Mouse (Mus musculus) adrenal gland, adult 2 months (tissue): Measurements from ENCODE around the gene Ren1. TPM values are rescaled to one million over a fixed set of nuclear protein-coding genes. Genes with fewer than 3 reads are reported as not detected.
"Not testable (repeated sequence)": the region's sequence is repeated elsewhere in the genome, so short reads cannot be mapped to it uniquely, and the experiment has no call there.

ENCODE experiments used
- DNase-seq: peaks from one replicate; pipeline ENCODE4 v3.0.0; 2021
- long read RNA-seq: library from polyadenylated mRNA; stranded (forward); transcript quantifications from one replicate; pipeline ENCODE4 v2.0.0, GENCODE M21; 2021
- polyA plus RNA-seq: library from polyadenylated mRNA; depleted of rRNA; stranded (reverse); fragments of >200 nt; gene quantifications from 2 replicates; pipeline ENCODE4 v1.2.3, GENCODE M21; 2012; rRNA removed
- total RNA-seq, 2 experiments: library from RNA; stranded (reverse); gene quantifications; 2 replicates each; pipeline ENCODE4 v1.2.3; 2021

Ren1 gene
- total RNA-seq = 1 to 10 TPM; 5.5 to 9.2 TPM
- 4.4 and 6.0 TPM in 2 replicates for polyA plus RNA-seq
- long read RNA-seq, partial matches to known transcripts = 0 of 3 reads
- long read RNA-seq, other reads (novel, unspliced or antisense) = 1 of 3 reads

GRCm38 (mm10) chr1:133350210-133350609 lies at the start of gene Ren1:
TSS of gene Ren1 (plus strand) at chr1:133350510.
- DNase-seq = no peak

DNA sequence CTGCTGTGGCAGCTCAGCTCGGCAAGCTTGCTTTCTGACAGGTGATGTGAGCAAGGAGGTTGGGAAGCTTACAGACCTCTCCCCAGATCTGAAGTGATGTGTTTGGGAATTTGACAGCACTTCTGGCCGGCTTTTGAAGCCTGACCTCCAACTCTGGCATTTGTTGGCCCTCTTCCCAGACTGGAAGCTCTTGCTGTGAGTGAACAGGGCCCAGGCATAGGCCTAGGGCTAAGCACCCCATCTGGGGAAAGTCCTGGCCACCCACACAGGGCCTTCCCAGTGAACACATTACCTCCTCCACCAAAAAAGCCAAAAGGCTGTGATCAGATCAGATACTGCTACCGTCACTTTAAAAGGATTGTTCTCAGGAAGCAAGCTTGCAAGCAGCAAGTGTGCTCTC lies 47.8 kb upstream of the Ren1 start:
- peak; percentile 87 for DNase-seq

DNA sequence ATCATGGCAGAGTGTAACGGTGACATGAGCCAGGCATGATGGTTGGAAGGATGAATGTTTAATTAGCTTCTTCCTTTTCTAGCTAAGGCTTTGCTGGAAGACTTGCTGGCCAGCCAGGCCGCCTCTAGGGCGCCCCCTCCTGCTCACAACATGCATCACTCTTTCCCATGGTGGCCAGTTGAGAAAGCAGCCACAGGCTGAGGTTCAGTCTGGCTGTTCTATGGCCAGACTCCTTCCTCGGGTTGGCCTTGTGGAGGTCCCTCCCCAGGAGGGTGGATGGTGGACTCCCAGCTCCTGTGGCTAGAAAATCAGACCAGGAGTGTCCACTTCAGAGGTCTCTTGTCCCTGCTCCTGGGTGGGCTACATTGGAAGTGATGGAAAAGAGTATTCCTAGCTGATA lies 43.5 kb upstream of the Ren1 start:
- DNase-seq = peak; percentile 86

DNA sequence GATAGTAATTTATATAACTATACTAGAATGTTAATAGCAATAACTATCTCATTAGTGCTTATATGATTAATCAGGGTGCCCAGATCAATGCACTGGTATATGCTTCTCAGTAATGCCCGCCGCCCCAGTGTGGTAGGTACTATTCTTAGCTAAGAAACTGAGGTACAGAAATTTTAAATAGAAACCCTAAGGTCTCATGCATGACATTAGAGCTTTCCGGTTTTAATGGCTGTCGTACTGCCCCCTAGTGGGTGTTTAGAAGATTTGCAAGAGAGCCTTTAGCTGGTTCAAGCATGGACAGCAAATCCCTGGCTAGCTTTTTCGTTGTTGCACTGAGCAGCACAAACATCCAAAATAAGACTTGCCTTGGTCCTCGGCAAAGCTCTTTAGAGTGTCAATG lies 43.0 kb upstream of the Ren1 start:
- peak; percentile 38 for DNase-seq

DNA sequence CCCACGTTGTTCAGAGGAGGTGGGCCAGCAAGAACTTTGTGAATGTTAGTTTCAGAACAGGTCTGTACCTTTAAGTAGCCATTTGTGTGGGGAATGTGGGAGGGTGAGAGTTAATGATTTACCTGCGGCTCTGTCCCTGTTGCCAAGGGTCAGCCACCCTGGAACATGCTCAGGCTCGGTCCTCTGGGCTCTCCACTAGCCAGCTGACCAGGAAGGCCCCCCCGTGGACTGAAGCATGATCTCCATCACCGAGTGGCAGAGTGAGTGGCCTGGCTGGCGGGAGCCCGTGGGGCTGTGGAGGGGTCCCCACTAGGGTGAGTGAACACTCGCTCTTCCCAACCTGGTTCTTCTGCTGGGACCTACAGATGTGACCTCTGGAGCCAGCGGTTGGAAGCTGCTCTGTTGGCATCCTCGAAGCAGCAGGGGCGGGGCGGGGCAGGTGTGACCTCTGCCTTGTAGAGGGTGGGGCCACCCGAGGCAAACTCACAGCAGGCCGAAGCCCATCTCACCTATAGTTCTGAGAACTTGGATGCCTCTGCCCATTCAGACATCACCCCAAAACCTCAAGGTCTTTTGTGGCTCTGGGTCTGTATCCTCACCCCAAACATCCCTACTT lies 40.5 kb upstream of the Ren1 start, which contains the start of gene Golt1a:
TSS of gene Golt1a (plus strand) at position 149 of the 616 bp plus-strand sequence.
- no peak for DNase-seq

- no peak for DNase-seq
Observed at GRCm38 (mm10) chr1:133311240-133311639, 39.1 kb upstream of the Ren1 start.

DNA sequence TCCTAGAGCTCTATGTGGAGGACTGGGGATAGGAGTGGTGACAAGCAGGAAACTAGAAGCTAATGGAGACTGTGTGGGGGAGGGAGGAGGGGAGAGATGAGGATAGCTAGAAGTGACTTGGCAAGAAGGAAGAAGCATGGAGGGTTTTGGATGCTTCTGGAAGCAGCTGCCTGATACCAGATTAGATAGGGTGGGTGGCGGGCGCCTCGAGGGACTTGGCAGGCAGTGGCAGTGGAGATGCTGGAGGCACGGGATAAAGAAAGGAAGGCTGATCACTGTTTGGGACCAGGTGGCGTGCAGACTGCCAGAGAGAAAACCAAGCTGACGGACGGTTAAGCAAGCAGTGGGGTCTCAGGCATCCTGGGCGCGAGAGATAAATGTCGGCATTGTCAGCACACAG lies 38.4 kb upstream of the Ren1 start:
- no peak for DNase-seq

DNA sequence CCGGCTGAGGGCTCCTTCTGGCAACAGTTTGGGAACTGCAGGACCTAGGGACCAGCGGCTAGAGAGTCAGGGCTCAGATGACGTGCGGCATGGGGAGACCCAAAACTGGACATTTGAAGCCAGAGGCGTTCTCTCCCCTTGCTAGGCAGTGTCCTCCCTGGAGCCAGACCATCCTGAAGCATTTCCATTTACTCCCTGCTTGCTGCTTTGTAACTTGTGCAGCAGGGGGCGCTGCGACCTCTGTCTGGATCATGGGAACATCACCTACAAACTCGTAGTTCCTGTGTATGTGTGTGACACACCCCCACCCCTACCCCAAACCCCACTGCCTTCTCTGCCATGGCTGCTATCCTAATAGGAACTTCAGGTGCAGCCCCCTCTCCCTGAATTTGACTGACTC lies 35.9 kb upstream of the Ren1 start:
- DNase-seq = peak; percentile 62

GRCm38 (mm10) chr1:133315775-133316174 lies 34.5 kb upstream of the Ren1 start:
- peak; percentile 60 for DNase-seq

- DNase-seq = no peak
Observed at GRCm38 (mm10) chr1:133316577-133316976, 33.7 kb upstream of the Ren1 start.

DNA sequence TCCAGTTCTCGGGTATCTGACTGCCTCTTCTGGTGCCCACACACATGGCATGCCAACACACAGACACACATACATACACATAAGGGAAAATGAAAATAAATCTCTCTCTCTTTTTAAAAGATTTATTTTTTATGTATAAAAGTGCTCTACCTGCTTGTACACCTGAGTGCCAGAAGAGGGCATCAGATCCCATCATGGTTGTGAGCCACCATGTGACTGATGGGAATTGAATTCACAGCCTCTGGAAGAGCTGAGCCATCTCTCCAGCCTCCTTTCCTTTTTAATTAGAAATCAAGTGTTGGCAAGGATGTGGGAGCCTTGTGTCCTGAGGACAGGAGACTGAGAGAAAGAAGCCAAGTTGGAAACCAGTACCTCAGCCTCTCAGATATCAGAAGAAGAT lies 33.2 kb upstream of the Ren1 start:
- no peak for DNase-seq

DNA sequence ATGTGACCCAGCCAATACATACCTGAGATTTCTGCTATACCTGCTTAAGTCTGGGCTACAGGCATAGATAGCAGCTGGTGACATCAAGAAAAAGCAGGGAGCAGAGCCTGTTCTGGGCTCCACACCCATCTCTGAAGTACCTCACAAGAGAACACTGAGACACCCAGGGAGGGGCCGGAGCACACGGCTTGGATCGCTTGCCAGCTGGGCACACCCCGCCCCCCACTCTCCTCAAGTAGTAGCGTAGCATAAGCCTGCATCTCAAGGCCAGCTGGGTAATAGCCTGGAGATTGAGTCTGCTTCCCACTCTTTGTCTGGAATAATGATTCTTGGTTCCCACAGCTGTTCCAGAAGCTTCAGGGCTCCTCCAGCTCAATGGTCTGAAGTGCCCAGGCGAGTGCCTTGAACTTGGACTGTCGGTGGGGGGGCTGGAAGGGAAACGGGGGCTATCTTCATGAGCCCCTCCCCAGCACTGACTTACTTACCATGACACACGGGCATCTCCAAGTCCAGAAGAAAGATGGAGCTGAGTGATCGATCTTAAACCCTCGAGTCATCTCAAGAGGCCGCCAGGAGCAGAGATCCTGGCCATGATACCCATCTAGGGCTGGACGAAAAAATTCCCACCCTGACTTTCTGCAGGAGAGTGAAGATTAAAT lies 28.9 kb upstream of the Ren1 start, which contains the start of gene Kiss1:
TSS of gene Kiss1 (plus strand) at position 609 of the 659 bp plus-strand sequence.
- DNase-seq = no peak

DNA sequence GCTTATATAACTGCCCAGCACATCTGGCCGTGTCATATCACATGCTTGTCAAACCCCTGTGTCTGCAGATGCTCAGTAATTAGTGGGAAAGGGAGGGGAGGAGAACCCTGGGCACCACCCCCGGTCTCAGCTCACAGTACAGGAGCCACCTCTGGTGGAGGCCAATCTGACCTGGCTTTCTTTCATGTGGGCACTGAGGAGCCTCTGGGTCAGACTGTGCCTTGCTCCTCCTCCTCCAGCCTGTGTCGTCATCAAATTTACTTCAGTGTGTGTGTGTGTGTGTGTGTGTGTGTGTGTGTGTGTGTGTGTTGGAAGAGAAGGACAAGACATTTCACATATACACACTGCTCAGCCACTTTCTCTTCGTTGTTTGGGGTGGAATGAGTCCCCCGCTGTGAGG lies 27.0 kb upstream of the Ren1 start:
- DNase-seq = no peak

DNA sequence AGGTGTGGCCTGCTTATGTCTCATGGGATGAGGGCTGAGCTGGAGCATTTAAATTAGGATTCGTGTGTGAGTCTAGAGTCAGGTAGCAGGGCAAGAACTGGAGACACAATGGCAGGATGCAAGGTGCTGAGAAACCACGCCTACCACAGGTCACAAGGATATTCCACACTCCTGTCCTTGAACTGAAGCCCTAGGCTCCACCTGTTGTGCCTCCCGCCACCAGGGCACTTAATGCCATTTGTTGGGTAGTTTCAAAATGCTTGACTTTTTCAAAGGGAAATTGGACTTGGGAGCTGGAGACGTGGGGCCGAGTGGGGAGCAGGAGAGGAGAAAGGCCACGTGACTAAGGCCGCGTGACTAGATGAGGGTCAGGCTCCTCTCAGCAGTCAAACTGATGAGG lies 24.4 kb upstream of the Ren1 start:
- DNase-seq = no peak

- no peak for DNase-seq
Observed at GRCm38 (mm10) chr1:133327094-133327493, 23.2 kb upstream of the Ren1 start.

DNA sequence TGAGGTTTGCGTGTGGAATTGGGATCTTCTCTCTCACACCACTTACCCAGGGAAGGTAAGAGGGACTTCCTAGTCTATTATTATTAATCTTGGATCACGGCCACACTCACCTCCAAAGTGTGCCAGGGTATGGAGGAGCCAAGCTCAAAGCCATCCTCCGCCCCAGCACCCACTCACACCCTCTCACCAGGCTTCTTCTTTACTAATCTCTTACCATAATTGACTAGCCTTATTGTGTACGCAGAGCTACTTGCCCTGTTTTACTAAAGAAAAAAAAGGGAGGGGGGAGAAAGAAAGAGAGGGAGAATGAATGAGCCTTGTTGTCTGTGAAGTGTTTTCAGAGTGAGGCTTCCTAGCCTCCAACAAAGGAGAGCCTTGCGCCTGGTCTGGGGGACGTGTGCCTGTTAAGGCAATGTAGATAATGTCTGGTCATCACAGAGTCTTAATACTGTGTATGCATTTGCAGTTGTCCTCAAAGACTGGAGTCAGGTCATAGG lies 22.0 kb upstream of the Ren1 start:
- no peak for DNase-seq

GRCm38 (mm10) chr1:133328896-133329637 lies 21.2 kb upstream of the Ren1 start:
- DNase-seq = no peak

DNA sequence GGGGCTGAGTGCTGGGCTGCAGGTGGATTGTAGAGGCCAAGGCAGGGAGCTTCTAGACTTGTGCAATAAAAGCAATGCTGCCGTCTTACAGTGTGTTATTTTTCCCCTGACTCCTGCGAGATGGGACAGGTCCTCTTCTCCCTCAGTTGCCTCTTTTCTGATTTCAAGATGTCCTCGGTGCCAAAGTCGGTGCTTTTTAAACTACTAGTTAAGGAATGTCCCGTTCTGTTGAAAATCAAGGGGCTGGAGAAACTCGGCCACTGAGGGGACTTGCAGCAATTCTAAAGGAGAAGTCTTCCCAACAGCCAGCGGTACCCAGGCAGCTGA lies 20.7 kb upstream of the Ren1 start:
- DNase-seq = no peak

GRCm38 (mm10) chr1:133331142-133331541 lies 19.2 kb upstream of the Ren1 start:
- DNase-seq = peak; percentile 53

- DNase-seq = no peak
Observed at GRCm38 (mm10) chr1:133332656-133333430, 17.5 kb upstream of the Ren1 start.

DNA sequence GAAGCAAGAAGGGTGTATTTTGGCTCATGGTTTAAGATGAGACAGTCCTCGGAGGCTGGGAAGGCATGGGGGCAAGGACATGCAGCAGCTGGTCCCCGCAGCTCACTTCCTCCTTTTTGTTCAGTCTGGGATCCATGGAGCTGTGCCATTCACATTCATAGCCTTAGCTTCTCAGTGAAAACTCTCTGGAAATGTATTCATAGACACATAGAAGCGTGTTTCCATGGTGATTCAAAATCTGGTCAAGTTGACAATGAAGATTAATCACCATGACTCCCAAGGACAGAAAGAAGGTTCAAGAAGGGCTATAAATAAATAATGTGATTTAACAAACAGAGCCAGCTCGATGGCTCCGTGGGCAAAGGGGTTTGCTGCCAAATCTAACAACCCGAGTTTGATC lies 16.4 kb upstream of the Ren1 start:
- DNase-seq = no peak

DNA sequence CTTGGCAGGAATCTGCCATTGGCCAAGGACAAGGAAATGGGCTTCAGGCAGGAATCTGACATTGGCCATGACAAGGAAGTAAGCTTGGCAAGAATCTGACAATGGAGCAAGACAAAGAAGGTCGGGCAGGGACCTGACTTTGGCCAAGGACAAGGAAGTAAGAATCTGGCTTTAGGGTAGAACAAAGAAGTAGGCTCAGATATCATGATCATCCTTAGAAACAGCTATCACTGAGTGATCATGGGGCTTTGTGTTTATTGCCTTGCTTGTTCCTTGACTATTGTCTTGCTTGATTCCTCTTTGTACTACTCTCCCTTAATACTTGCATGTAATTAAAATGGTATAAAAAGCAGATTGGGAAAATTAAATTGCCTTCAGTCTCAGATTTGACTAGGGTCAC lies 9.9 kb upstream of the Ren1 start:
- DNase-seq = not testable (repeated sequence)
